Mouse (Mus musculus) adrenal gland, postnatal 10 days (tissue): ENCODE results near the gene Lgals12. TPM values are rescaled to one million over a fixed set of nuclear protein-coding genes. Genes with fewer than 3 reads are reported as not detected.

Source experiments
- DNase-seq: peaks from one replicate; pipeline ENCODE4 v3.0.0; 2021; ENCODE audit warnings: mixed read lengths
- long read RNA-seq, 2 experiments: library from polyadenylated mRNA; stranded (forward); transcript quantifications; one replicate each; pipeline ENCODE4 v2.0.0; 2021
- total RNA-seq, 2 experiments: library from RNA; stranded (reverse); gene quantifications; 2 replicates each; pipeline ENCODE4 v1.2.3; 2021

Lgals12 gene
- 10 to 100 TPM; 20.3 to 29.6 TPM for total RNA-seq
- long read RNA-seq, experiment 1, partial matches to known transcripts = 5 of 11 reads
- long read RNA-seq, experiment 1, other reads (novel, unspliced or antisense) = 3 of 11 reads
- long read RNA-seq, experiment 2, partial matches to known transcripts = 1 of 6 reads
- long read RNA-seq, experiment 2, other reads (novel, unspliced or antisense) = 1 of 6 reads

DNA sequence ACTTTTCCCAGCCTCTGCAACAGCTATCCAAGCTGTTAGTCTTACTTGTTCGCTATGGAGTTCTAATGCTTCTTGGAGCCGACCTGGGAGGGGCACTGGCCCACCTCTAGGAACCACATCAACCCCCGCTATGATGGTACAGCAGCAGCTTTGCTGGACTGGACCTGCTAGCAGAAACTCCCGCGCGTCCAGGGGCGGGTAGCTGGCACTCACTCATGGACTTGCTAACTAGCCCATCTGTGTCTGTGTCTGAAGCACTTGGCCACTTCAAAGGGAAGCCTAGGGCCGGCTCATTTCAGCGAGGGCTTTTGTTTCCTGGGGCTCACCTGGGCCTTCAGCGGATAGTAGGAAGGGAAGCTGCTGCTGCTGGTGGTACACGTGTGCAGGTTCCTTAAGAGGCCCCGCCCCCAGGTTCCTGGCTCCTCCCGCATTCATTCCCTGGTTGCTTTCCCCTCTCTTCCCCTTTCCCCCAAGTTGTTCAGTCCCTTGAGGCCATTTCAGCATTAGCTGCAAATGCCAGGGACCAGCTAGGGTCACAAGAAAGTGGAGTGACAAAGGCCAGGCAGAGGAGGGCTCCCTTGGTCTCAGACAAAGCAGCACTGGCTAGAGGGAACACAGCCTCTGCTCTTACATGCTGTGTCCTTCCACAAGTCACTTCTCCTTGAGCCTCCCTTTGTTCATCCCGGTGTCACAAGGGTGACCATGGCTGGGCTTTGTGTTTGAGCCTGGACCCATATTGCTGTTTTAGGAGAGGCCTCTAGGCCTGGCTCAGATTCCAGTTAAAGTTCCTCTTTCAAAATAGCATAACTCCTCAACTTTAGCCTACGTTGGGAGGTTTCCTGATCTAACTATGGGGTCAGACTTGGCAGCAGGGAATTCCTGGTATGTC lies at the start of gene Lgals12:
Gene Lgals12, minus strand, starts transcription at position 393 of the 889 bp plus-strand sequence.
- peak; percentile 61 for DNase-seq

DNA sequence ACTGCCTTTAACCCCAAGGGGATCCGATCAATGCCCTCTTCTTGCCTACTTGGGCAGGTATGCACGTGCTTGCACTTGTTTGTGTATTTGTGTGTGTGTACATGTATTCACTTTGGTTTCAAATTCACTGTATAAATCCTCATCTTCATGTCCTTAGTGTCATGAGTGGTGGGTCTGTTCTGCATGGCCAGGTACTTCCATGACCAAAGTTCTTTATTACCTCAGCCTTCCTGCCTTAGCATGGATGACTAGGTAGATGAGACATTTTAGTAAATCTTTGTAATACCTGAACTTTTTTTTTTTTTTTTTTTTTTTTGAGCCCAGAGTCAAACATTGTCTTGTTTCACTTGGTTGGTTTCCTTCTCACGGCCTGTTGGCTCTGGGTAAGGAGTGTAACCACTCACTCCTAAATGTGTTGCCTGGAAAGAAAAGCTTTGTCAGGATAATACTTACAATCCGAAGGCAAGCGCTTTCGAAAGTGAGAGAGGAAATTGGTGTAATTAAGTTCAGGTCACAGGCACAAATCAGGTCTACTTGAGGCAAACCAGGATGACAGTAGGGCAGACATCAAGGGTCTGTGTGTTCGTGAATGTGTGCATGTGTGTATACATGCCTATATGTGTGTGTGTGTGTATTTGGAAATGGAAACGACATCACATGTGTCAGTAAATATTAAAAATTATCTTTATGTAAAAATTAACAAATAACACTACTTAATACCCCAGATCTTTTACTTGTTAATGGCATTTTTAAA lies 42.1 kb upstream of the Lgals12 start:
- no peak for DNase-seq

DNA sequence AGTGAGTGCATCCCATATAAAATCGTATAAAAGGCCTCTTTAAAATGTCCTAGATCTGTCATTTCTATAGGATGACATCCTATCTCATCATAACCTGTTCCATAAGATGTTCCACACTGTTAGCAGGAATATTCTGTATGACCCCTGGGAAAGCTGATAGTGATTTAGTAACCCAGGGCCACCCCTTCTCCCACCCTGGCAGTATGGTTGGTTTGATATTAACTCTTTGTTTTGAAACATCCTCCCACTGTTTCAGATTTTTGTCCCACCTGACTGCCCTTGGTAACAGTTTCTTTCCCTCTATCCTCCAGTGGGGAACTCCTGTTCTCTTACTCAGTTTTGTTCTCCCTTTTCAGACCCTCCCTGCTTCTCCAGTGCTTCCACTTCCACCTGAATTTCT lies 26.8 kb upstream of the Lgals12 start:
- no peak for DNase-seq

GRCm38 (mm10) chr19:7633021-7633420 lies 26.0 kb upstream of the Lgals12 start:
- no peak for DNase-seq

DNA sequence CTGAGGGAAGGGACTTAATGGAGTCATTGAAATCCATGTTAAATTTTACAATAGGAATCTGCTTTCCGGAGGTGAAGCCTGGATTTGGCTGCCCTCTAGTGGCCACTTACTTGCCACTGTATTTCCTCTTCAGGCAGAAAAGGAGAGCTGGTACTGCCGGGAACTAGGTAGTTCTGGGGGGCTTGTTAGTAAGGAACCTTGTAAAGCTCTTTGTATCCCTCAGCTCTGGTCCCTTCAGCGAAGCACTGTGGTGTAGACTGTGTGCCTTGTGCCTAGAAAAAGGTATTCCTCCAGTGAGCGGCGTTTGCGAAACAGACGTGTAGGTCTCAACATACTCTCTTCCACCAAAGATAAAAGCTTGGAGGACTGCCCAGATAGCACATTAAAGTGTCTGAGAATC lies 10.7 kb upstream of the Lgals12 start:
- peak; percentile 75 for DNase-seq

DNA sequence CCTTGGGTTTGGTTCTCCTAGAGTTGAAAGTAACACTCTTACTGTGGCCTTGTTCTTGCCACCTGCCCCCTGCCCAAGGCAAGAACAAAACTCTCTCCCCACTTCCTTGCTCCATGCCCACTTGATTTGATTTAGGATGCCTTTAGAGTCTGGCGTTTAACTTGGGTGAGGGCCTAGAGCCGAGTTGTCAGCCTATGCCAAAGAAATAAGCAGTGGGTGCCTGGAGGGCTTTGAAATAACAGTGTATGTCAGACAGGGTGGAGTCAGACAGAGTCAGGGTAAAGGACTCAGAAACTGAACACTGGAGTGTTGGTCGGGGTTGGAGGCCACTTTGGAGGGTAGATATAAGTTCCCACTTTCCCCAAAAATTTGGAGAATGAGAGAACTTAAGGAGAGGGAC lies 10.1 kb upstream of the Lgals12 start:
- DNase-seq = no peak

- no peak for DNase-seq
These were observed 9.4 kb upstream of the Lgals12 start for GRCm38 (mm10) chr19:7616231-7616930.

DNA sequence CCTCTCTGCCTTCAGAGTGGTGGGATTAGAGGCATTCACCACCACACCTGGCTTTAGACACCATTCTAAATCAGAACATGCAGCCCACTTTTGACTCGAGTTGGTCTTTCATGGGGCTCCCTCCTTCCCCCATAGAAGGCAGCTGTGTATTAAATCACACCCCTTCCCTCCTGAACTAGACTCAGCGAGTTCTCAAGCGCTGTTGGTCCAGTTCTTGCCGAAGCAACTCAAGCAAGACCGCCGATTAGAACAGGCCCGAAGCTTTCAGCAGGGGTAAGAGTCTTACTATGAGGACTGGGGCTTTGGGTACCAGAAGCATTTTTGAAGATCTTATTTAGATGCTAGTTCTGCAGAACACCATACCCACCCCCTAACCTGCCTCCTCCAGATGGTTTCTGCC lies 6.2 kb upstream of the Lgals12 start:
- DNase-seq = no peak

DNA sequence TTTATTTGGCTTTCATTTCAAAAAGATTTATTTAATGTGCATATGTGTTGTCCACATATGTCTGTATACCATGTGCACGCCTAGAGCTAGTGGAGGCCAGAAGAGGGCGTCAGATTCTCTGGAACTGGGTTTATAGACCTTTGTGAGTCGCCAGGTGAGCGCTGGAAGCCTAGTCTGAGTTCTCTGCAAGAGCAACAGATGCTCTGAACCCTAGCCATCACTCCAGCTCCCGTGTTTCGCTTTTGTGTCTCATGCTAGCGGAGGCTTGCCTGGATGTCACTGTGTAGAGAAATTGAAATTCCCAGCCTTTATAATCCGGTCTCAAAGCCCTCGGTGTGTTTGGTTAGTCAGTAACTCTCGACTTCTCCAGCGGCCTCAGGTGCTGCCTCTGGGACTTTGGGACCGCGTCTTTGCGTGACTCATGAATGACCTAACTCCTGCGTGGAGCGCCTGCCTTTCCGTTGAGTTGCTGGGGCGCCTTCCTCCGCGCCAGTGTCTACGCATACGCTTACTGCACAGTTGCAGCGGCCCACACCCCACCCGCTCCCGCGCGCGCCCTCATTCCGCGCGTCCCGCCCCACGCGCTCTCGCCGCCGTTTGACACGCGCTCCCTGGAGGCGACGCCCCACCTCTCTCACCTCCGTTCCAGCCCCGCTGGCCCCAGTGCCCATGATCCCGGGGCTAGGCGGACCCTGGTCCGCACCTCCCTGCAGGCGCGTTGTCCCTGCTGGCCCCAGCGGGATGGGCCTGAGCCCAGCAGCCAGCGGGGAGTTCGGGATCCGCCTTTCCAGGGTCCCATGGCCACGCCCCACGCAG lies 5.2 kb upstream of the Lgals12 start, which contains the start of gene Hrasls5:
Gene Hrasls5, plus strand, starts transcription at position 600 of the 816 bp plus-strand sequence.
- DNase-seq = peak; percentile 55

GRCm38 (mm10) chr19:7607690-7608201 lies 753 bp upstream of the Lgals12 start:
- DNase-seq = no peak

GRCm38 (mm10) chr19:7605930-7606783 lies 836 bp downstream of the Lgals12 start:
- DNase-seq = peak; percentile 60

DNA sequence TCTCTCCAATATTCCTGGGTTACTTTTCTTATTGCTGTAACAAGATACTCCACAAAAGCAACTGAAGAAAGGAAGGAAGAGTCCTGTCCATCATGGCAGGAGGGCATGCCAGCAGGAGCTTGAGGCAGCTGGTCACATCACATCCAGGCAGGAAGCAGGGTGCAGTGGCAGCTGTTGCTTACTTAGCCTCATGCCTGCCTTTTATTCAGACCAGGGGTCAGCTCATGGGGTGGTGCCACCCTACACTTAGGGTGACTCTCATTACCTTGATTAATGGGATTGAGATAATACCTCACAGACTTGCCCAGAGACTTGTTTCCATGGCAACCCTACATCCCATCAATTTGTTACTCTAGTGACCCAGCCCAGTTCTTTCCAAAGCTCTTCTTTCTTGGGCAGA lies 2.0 kb downstream of the Lgals12 start:
- DNase-seq = no peak

DNA sequence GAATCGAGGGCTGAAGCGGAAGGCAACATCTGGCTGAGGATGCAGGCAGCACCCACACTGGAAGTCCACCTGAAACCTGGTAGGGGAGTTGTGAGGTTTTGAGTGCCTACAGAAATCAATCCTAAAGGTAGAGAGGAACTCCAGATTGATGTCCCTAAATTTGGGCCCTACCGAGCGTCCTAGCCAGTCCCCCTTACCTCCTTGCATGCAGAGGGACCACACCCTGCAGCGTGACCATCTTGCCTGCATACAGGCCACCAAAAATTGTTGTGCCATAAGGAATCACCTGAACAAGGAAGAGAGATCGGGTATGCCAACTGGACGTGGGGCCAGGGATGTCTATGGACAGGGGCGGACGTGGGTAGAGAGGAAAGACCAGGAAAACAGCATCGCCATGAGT lies 2.9 kb downstream of the Lgals12 start:
- no peak for DNase-seq

DNA sequence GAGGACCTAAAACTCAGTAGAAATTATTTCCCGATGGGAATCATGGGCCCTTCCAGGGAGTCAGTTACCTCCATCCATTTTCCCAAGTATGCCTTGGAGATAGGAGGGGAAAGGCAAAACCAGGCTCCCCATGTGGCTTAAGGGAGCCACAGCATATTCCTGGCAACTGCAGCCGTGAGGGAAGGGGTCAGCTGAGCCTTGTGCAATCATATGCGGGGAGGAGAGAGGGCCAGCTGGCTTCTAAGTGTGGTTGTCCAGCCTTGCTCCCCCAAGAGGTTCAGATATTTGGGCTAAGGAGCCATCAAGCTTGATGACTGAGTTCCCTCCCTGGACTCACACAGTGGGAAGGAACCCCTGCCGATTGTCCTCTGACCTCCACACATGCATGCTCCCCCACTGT lies 5.4 kb downstream of the Lgals12 start:
- DNase-seq = peak; percentile 63

GRCm38 (mm10) chr19:7598481-7598880 lies 8.5 kb downstream of the Lgals12 start:
- peak; percentile 21 for DNase-seq

- DNase-seq = peak; percentile 63
These were observed 11.5 kb downstream of the Lgals12 start for GRCm38 (mm10) chr19:7595534-7595933.

DNA sequence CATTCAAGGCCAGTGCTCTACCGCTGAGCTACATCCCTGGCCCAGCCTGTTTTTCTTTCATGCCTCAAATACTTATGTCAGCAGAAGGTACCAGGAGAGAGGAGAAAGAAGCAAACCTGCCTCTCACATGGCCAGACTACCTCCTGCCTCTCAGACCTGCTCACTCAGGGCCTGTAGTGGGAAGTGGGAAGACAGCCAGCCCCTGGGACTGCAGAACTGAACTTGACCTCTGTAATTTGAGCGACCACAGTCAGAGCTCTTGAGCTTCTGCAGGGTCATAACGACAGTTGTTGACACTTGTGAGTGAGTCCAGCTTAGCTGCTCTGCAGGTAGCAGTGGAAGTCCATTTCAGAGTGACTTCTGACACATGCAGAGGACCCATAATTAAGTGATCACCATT lies 15.0 kb downstream of the Lgals12 start:
- peak; percentile 39 for DNase-seq

- DNase-seq = no peak
These were observed 16.2 kb downstream of the Lgals12 start for GRCm38 (mm10) chr19:7590795-7591194.

GRCm38 (mm10) chr19:7585764-7586163 lies 21.2 kb downstream of the Lgals12 start:
- no peak for DNase-seq

DNA sequence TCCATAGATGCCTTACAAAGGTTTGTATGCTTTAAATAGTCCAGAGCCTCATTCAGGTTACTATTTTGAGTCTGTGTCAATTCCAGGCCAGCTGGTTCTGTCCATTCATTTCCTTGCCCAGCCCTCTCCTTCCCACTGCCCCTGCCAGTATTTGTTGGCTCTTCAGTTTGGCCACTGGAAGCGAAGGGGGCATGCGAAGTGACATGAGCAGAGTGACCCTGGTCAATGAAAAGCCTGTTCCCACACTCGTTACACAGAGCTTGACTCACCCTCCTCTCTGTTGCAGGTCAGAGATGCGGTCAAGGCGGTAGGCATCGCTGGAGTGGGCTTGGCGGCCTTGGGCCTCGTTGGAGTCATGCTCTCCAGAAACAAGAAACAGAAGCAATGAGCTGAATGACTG lies 21.7 kb downstream of the Lgals12 start:
- DNase-seq = peak; percentile 47
